Mouse (Mus musculus) cerebellum, postnatal 36 days (tissue): ENCODE results near the gene Svs1.

Source experiments
- DNase-seq, 2 experiments: peaks; one replicate each; pipeline ENCODE4 v3.0.0; 2021 to 2022; ENCODE audit warnings: mixed read lengths in 2 of 2

Svs1 gene

DNA sequence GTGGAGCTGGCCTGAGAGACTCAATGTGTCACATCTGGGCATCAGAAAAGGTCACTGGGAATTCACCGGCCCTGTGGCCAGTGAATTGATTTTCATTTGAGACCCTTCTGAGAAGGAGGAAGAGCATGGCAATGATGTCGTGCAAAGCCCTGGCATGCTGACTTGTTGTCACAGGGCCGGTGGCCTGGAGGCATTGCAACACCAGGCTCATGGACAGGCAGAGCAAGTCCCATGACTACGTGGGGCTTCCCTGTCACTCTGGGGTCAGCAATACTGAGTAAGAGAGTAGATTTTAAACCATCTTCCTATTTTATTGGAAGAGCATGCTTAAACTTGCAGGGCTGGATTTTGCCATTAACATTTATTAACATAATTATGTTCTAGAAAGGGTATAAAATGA lies 26.4 kb downstream of the Svs1 start:
- no peak for DNase-seq

DNA sequence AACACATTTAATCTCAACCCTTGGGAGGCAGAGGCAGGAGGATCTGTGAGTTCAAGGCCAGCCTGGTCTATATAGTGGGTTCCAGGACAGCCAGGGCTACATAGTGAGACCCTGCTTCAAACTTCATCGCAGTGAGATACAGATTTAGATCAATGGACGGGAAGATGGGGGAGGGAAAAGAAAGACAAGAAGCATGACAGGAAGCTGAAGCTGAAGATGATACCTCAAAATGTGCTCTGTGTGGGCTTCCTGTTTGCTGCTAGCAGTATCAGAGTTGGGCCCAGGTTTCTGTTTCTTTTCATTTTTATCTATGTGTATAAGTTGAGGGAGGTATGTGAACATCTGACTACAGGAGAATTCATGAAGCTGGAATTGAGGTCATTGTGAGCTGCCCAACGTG lies 26.8 kb downstream of the Svs1 start:
- no peak for DNase-seq

DNA sequence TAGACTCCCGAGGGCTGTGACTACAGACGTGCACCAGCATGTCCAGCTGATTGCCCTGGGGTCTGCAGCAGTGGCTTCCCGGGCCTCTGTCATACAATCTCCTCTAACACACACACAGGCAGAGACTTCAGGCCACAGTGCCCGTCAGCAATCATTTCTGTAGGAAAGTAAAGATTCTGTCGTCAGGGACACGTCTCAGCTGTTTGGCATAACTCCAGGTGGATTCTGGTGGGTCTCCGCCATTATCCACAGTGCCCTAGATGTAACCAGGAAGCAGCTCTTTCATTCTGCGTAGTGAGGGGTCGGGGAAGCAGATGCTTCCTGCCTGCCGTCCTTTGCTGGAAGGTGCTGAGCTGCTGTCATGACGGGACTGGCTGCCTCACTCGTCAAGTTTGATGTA lies 30.5 kb downstream of the Svs1 start:
- no peak for DNase-seq

DNA sequence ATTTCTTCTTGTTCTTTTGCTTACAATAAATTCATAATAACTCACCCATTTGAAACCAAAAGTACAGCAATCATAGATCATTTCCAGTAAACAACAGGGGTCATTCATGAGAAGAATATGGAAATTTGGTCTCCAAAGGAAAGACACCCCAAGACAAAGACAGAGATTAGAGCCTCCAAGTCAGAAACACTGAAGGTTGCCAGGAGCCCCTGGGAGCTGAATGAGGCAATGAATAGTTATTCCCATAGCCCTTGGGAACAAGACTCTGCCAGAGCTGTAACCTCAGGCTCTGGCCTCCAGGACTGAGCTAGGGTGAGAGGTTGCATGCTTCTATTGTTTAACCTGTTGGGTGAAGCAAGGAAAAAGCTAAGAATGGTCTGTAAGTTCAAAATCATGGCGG lies 32.7 kb downstream of the Svs1 start:
- no peak for DNase-seq

DNA sequence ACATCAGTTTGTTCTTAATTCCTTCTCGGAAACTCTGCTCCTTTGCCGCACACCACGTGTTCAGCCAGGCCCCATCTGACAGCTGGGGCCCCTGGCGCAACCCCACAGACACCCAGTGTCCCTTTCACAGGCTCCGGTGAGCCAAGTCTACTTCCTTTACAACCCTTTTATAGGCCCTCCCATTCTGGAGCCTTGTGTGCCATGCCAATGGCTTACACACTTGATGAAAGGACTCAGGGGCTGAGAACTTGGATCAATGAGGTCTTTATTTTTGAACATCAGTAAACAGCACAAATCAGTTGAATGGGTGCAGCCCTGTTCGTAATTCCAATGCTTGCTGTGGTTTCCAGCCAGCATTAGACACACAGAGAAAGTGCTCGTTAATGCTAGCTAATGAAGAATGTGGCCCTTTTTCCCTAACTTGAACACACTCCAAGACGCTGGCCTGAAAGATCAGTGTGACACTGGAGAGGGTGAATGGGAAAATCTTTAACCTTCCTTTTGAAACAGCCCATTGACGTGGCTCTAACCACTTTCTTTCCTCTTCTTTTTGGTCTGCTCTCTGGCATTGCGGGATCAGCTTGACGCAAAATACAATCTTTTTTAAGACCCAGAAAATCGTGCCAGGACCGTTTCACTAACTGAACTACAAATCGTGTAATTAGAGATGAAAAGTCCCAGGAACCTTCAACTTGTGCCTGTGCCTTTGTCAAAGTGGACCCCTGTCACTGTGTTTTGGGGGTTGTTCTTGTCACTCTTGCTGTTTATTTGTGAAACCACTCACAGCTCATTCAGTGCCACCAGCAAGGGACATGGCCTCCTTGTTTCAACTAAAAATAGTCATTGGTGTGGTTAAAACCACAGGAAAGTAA lies 34.7 kb downstream of the Svs1 start:
- DNase-seq, result no peak

DNA sequence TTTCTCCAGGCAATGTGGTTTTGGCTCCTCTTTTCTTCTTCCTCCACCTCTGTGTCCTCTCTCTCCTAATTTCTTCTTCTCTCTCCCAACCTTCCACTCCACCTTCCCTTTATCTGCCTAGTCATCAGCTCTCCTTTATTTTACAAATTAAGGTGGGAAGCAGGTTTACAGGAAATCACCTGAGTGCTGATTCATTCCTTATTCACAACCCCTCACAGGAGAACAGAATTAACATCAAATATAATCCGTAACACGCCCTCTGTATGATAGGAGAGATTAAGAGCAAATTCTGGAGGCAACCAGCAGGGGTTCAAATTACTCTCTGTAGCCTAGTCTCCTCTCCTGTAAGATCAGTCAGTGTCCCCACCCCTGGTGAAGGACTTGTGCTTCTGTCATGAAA lies 35.7 kb downstream of the Svs1 start:
- no peak for DNase-seq

DNA sequence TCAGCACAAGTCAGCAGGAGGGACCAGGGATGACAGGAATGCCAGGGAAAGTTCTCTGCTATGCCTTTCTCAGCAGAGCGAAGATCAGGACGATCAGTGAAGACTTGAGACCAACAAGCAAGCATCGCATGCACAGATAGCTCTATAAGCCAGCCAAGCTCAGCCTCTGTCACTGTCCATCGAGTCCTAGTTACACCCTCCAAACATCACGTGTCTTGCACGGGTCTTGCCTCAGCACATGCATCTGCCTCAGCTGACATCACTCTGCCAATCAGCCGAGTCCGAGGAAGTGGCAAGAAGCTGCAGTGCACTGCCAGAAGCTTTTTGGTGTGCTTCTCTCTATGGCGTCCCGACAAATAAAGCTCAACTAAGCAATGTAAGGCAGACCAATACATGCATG lies 36.7 kb downstream of the Svs1 start:
- no peak for DNase-seq

DNA sequence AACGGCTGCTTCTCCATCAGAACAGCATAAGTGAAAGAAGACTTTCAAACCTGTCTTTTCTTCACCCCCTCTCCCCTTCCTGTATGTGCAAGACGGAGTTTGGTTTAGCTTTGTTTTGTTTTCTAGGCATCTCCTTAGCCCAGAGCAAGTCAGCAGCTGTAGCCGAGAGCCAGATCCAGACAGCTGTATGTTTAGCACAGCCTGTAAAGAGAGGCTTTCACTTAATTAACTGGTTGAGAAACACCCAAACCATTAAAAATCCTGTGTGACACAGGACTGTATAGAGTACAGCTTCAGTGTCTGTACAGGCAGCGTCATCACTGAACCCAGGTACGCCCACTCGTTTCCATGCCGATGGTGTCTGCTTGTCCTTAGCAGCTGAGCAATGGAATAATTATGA lies 38.6 kb downstream of the Svs1 start:
- no peak for DNase-seq

DNA sequence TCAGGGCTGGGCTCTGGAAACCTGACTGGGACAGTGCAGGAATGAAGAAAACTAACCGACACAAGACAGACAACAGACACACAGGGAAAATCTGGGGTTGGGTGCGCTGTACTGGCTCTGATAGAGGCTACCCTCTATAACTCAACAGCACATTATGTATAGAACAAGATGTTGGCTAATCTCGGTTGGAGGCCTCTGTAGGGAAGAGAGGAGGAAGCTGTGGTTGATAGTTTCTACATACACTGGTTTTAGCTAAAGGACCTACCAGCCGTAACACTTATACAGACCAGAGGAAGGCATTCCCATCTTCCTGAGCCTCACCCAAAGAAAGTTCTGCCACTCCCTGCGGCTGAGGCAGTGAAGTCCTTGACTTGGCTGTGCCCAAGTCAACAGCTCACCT lies 39.8 kb downstream of the Svs1 start:
- no peak for DNase-seq

DNA sequence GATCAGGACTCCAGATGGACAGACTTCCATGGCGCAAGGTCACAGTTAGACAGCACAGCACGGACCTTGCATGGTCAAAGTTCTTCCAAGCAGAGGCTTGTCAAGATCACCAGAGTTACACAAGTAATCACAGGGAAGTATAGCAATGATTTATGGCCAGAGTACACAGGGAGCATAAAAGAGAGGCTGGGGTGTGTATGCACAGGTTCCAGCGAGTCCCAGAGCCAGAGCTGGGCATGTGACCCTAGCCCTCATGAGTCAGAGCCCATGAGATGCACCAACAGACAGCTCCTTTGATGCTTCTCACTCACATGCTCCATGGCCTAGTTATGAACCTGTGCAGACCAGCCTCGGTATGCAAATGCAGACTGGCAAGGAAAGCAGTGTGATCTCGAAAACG lies 41.4 kb downstream of the Svs1 start:
- DNase-seq, result no peak

DNA sequence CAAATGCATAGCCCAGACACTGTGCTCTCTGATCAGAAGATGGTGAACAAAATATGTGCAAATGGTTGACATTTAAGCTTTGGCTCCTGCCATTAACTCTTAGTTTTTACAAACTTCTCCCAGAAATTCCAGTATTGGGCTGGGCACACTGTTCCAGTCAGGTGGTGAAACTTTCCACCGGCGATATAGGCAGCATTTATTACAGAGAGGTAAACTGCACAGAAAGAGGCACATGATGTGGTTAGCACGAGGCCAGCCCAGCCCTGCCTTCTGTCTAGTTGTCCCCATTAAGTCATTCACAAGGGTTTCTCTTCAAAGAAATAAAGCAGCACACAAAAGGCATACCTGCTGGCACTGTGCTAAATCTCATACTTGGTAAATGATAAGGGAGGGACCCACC lies 42.0 kb downstream of the Svs1 start:
- no peak for DNase-seq

DNA sequence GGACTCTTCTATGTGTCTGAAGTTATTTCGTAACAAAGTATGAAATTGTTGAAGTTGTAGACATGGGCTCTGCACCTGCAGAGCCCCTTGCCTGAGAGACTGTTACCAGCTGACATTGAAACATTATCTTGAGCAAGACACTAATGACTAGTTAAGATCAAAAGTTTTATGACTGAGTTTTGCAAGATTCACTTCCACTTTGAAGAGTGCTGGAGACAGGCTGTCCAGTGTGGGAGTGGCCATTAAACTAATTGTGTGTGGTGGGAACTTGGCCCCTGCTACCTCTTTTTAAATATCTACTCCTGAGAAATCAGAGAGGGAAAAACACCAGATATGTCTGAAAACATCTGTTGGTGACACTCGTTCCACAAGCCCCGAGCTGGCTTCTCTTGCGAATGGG lies 44.6 kb downstream of the Svs1 start:
- no peak for DNase-seq

DNA sequence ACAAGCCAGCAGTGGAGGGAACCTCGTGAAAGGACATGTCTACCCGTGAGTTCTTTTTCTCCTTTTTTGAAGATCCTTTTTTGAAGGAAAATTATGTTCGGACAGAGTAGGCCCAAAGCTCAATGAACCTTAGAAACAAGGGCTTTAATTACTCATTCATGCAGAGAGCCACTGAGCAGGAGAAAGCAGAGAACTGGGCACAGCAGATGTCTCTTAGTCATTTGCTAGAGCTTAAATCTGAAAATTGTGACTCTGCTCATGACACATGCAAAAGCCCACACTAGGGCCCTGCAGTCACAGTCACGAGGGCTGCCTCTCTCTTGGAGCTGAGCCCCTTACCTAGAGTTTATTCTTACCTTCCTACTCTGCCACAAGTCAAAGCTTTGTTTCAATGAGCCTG lies 46.1 kb downstream of the Svs1 start:
- no peak for DNase-seq

DNA sequence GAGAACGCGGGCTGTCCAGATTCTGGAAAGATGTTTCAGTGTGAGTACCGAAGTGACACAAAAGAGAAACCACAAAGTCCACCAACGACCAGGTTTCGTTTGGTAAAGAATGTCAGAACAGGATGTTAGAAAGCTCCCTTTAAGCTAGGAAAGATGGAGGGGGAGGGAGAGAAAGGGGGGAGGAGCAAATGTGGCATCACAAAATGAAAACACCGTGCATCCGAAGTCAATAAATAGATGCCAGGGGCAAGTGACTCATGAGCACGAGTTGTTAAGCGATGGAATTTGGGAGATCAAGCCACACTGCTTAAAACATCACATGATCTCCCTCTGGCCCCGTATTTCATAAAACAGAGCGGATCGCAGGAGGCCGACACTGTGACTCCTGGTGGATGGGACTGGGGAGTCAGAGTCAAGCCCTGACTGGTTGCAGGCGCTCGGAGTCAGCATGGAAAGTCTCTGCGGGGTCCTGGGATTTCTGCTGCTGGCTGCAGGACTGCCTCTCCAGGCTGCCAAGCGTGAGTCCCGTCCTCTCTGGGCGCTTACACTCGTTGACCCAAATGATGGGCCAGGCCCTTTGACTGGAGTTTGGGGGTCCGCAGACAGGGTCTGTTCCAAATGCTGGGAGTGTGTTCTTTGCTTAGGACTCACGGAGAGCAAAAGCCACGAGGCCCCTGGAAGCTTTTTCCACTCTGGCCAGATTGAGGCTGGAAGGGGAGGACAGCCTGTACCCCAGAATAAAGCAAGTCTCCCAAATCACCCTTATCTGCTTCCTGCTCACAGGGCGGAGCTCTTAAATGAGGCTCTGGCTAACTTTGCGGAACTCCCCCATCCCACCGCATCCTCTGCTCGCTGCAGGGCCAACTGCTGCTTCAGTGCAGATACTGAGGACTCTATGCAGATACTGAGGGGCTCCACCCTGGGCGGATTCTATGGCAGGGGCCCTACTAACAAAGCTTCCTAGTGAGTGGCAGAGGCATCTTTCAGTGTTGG lies 49.9 kb downstream of the Svs1 start, which contains the start of gene Gpnmb:
Gene Gpnmb, plus strand, starts transcription at position 272 of the 993 bp plus-strand sequence.
- no peak for DNase-seq

DNA sequence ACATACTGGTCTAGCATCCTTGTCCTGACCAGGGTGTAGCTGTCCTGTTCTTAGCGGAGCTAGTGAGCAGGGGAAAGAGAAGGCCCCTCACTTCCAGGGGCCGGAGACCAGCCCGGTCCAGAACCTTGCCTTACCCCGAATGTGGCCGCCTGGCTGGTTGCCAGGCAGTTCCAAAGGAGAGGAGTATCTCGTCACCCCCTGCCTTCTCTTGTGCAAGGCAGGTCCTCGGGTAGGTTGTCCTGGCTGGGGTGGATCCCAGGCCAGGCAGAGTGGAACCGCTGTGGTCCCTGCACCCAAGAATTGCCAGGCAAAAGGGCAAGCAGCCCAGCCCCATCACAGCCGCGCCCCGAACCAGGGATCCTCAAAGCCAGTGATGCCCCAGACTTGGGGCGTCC lies 50.6 kb downstream of the Svs1 start:
- no peak for DNase-seq

DNA sequence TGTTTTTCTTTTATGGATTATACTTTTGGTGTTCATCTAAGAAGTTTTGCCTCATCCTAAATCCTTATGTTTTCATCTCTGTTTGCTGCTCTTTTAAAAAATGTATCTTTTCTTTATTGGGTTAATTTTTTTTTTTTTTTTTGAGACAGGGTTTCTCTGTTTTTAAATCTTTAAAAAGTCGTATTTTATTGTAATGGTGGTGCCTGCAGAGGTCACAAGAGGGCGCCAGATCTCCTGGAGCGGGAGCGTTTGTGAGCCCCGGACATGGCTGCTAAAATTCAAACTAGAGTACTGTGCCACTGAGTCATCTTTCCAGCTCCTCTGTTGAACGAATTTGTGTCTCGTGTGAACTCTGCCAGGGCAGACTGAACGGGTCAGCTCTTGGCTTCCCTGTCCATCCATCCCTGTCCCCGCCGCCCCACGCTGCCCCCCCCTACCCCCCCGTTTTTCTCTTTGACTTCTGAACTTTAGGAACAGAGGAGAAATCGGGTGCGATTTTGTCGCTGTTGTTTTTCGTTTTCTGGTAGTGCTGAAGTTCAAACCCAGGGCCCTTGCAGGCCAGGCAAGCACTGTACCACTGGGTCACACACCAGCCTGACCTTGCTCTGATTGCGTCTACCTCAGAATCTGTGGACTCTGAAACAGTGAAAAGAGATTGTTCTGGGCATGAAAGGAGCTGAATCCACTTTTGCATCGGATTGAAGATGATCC lies 53.0 kb downstream of the Svs1 start:
- peak; percentile 45 to 48 for DNase-seq
